Mouse (Mus musculus): ENCODE measurements around the gene Zfp148. TPM values are rescaled to one million over a fixed set of nuclear protein-coding genes. Genes with fewer than 3 reads are reported as not detected.

Gene Zfp148
- polyA plus RNA-seq, 1 experiment from 2014 or later, result 30.3 TPM

- Histone ChIP-seq H3K4me2 (replicated peaks; ENCODE audit: low read depth, low read length) (no peak overlapping the region), H3K27ac (ENCODE audit: low read length) (no peak overlapping the region), H3K9me3 (ENCODE audit: low read length) (no peaks in the 10 kb centered on the region), H3K4me3 (ENCODE audit: low read depth, low read length) (no peak overlapping the region), H3K4me1 (ENCODE audit: insufficient read depth, low read depth, low read length) (no peaks in the 10 kb centered on the region), H3K27me3 (replicated peaks; ENCODE audit: insufficient read depth, low read length) (no peaks in the 10 kb centered on the region), H3K36me3 (ENCODE audit: insufficient read depth, low read length) (no peaks in the 10 kb centered on the region), H3K9ac (replicated peaks; ENCODE audit: low read depth) (no peak overlapping the region)
- 78% methylated on average over 4 of the region's 4 CpGs for WGBS
- DNase-seq (ENCODE audit: low spot score), result no peak
- no peak for TF ChIP-seq CTCF (IDR thresholded peaks at IDR 0.05)
- TF ChIP-seq EP300 (IDR thresholded peaks at IDR 0.05), result no peak
- ATAC-seq, result no peak
Measured at GRCm38 (mm10) chr16:33545530-33545929, 164.9 kb downstream of the Zfp148 start.

GRCm38 (mm10) chr16:33553689-33554342 is 173.2 kb downstream of the Zfp148 start:
- no peaks in the 10 kb centered on the region for H3K27me3 ChIP-seq (replicated peaks; ENCODE audit: insufficient read depth, low read length)
- no peaks in the 10 kb centered on the region for H3K4me1 ChIP-seq (ENCODE audit: insufficient read depth, low read depth, low read length)
- ATAC-seq, result no peak
- no peak overlapping the region for H3K4me3 ChIP-seq (ENCODE audit: low read depth, low read length)
- no peak for DNase-seq (ENCODE audit: low spot score)
- 70% methylated on average over 9 of the region's 9 CpGs for WGBS
- H3K9ac ChIP-seq (replicated peaks; ENCODE audit: low read depth), result no peak overlapping the region
- no peaks in the 10 kb centered on the region for H3K36me3 ChIP-seq (ENCODE audit: insufficient read depth, low read length)
- TF ChIP-seq EP300 (IDR thresholded peaks at IDR 0.05) (no peak), CTCF (IDR thresholded peaks at IDR 0.05) (no peak)
- H3K9me3 ChIP-seq (ENCODE audit: low read length), result no peaks in the 10 kb centered on the region
- no peak overlapping the region for H3K4me2 ChIP-seq (replicated peaks; ENCODE audit: low read depth, low read length)
- H3K27ac ChIP-seq (ENCODE audit: low read length), result no peak overlapping the region

Other genes with a start within 250 kb of the Zfp148 start
- gene Osbpl11, start 195.8 kb upstream of the Zfp148 start, polyA plus RNA-seq (2015; fragmentation: Nextera tagmentation; extraction: Ambion mirVana), result 12.6 and 13.6 TPM in 2 replicates
- 121 and 135 TPM in 2 replicates for gene Snx4, start 129.4 kb upstream of the Zfp148 start, polyA plus RNA-seq (2015; fragmentation: Nextera tagmentation; extraction: Ambion mirVana)
- 0.40 and 0.79 TPM in 2 replicates for gene Slc12a8, start 136.5 kb downstream of the Zfp148 start, polyA plus RNA-seq (2015; fragmentation: Nextera tagmentation; extraction: Ambion mirVana)